Mouse (Mus musculus): ENCODE results near the gene Vps18. TPM values are rescaled to one million over a fixed set of nuclear protein-coding genes. Genes with fewer than 3 reads are reported as not detected.
A peak's percentile ranks its signal among the peaks of the same experiment; 100 is the strongest.

Vps18 gene
- 17.5 and 19.8 TPM in 2 replicates for polyA plus RNA-seq (2015; fragmentation: Nextera tagmentation; extraction: Ambion mirVana)

- WGBS, result under 1% methylated on average over 31 of the region's 31 CpGs
- Histone ChIP-seq H3K9ac (ENCODE audit: low read length) (peak within 1 kb of the TSS; percentile 88), H3K27me3 (ENCODE audit: control insufficient read depth, insufficient read depth, low read length) (no peaks in the 10 kb centered on the region), H3K4me1 (ENCODE audit: control insufficient read depth, insufficient read depth, low read length) (peaks cover 13% of the 10 kb centered on the region), H3K4me3 (replicated peaks; ENCODE audit: low read length) (peak within 1 kb of the TSS; percentile 68), H3K36me3 (ENCODE audit: control insufficient read depth, insufficient read depth, low read length) (peaks cover 12% of the 10 kb centered on the region; the same call in 1 of the 2 replicates), H3K27ac (ENCODE audit: low read length) (peak within 1 kb of the TSS; percentile 77), H3K9me3 (replicated peaks; ENCODE audit: control insufficient read depth, low read length) (no peaks in the 10 kb centered on the region), H3K4me2 (ENCODE audit: low read depth, low read length) (peak within 1 kb of the TSS; percentile 80)
- peak; percentile 96 for ATAC-seq (ENCODE audit: insufficient read depth, low FRiP score)
Observed at GRCm38 (mm10) chr2:119288270-119288882, at the start of gene Vps18. Vps18 (plus strand) TSS chr2:119288740.

GRCm38 (mm10) chr2:119240075-119240818, 48.3 kb upstream of the Vps18 start:
- H3K9me3 ChIP-seq (replicated peaks; ENCODE audit: control insufficient read depth, low read length), result no peaks in the 10 kb centered on the region
- WGBS, result 58% methylated on average over 4 of the region's 4 CpGs
- no peaks in the 10 kb centered on the region for H3K36me3 ChIP-seq (ENCODE audit: control insufficient read depth, insufficient read depth, low read length)
- peak overlapping the region; percentile 65 for H3K4me2 ChIP-seq (ENCODE audit: low read depth, low read length)
- H3K4me1 ChIP-seq (ENCODE audit: control insufficient read depth, insufficient read depth, low read length), result no peaks in the 10 kb centered on the region; the same call in 1 of the 2 replicates
- no peak for ATAC-seq (ENCODE audit: insufficient read depth, low FRiP score)
- peak overlapping the region; percentile 58; the same call in 1 of the 2 replicates for H3K9ac ChIP-seq (ENCODE audit: low read length)
- H3K4me3 ChIP-seq (replicated peaks; ENCODE audit: low read length), result peak overlapping the region; percentile 60
- H3K27ac ChIP-seq (ENCODE audit: low read length), result peak overlapping the region; percentile 61; the same call in 1 of the 2 replicates
- H3K27me3 ChIP-seq (ENCODE audit: control insufficient read depth, insufficient read depth, low read length), result peaks cover 31% of the 10 kb centered on the region

- Histone ChIP-seq H3K9ac (ENCODE audit: low read length) (no peak overlapping the region), H3K4me3 (replicated peaks; ENCODE audit: low read length) (no peak overlapping the region), H3K27ac (ENCODE audit: low read length) (no peak overlapping the region), H3K4me2 (ENCODE audit: low read depth, low read length) (0 out of 2 replicates have a peak overlapping the region, but pooled peaks have one; percentile 65), H3K9me3 (replicated peaks; ENCODE audit: control insufficient read depth, low read length) (no peaks in the 10 kb centered on the region), H3K36me3 (ENCODE audit: control insufficient read depth, insufficient read depth, low read length) (no peaks in the 10 kb centered on the region), H3K4me1 (ENCODE audit: control insufficient read depth, insufficient read depth, low read length) (no peaks in the 10 kb centered on the region; the same call in 1 of the 2 replicates), H3K27me3 (ENCODE audit: control insufficient read depth, insufficient read depth, low read length) (peaks cover 29% of the 10 kb centered on the region)
- WGBS, result 74% methylated on average over 4 of the region's 4 CpGs
- no peak for ATAC-seq (ENCODE audit: insufficient read depth, low FRiP score)
Observed at GRCm38 (mm10) chr2:119240819-119241186, 47.7 kb upstream of the Vps18 start.

- Histone ChIP-seq H3K27ac (ENCODE audit: low read length) (no peak overlapping the region), H3K9ac (ENCODE audit: low read length) (no peak overlapping the region), H3K4me3 (replicated peaks; ENCODE audit: low read length) (no peak overlapping the region), H3K36me3 (ENCODE audit: control insufficient read depth, insufficient read depth, low read length) (no peaks in the 10 kb centered on the region), H3K27me3 (ENCODE audit: control insufficient read depth, insufficient read depth, low read length) (peaks cover 11% of the 10 kb centered on the region), H3K9me3 (replicated peaks; ENCODE audit: control insufficient read depth, low read length) (no peaks in the 10 kb centered on the region), H3K4me1 (ENCODE audit: control insufficient read depth, insufficient read depth, low read length) (no peaks in the 10 kb centered on the region; the same call in 1 of the 2 replicates), H3K4me2 (ENCODE audit: low read depth, low read length) (no peak overlapping the region)
- WGBS, result 64% methylated on average over 9 of the region's 9 CpGs
- no peak for ATAC-seq (ENCODE audit: insufficient read depth, low FRiP score)
Observed at GRCm38 (mm10) chr2:119242548-119242947, 46.0 kb upstream of the Vps18 start.

GRCm38 (mm10) chr2:119245246-119245645, 43.3 kb upstream of the Vps18 start:
- no peak for ATAC-seq (ENCODE audit: insufficient read depth, low FRiP score)
- Histone ChIP-seq H3K4me1 (ENCODE audit: control insufficient read depth, insufficient read depth, low read length) (no peaks in the 10 kb centered on the region; the same call in 1 of the 2 replicates), H3K27me3 (ENCODE audit: control insufficient read depth, insufficient read depth, low read length) (no peaks in the 10 kb centered on the region), H3K27ac (ENCODE audit: low read length) (no peak overlapping the region), H3K9ac (ENCODE audit: low read length) (no peak overlapping the region), H3K4me3 (replicated peaks; ENCODE audit: low read length) (no peak overlapping the region), H3K36me3 (ENCODE audit: control insufficient read depth, insufficient read depth, low read length) (no peaks in the 10 kb centered on the region), H3K4me2 (ENCODE audit: low read depth, low read length) (no peak overlapping the region), H3K9me3 (replicated peaks; ENCODE audit: control insufficient read depth, low read length) (no peaks in the 10 kb centered on the region)
- 81% methylated on average over 7 of the region's 7 CpGs for whole genome bisulfite sequencing

- Histone ChIP-seq H3K9ac (ENCODE audit: low read length) (no peak overlapping the region), H3K4me2 (ENCODE audit: low read depth, low read length) (no peak overlapping the region), H3K27ac (ENCODE audit: low read length) (no peak overlapping the region), H3K4me3 (replicated peaks; ENCODE audit: low read length) (no peak overlapping the region), H3K9me3 (replicated peaks; ENCODE audit: control insufficient read depth, low read length) (no peaks in the 10 kb centered on the region), H3K27me3 (ENCODE audit: control insufficient read depth, insufficient read depth, low read length) (no peaks in the 10 kb centered on the region), H3K36me3 (ENCODE audit: control insufficient read depth, insufficient read depth, low read length) (no peaks in the 10 kb centered on the region), H3K4me1 (ENCODE audit: control insufficient read depth, insufficient read depth, low read length) (peaks cover 7% of the 10 kb centered on the region; the same call in 1 of the 2 replicates)
- ATAC-seq (ENCODE audit: insufficient read depth, low FRiP score), result no peak
- WGBS, result 83% methylated on average over 9 of the region's 9 CpGs
Observed at GRCm38 (mm10) chr2:119247904-119248303, 40.6 kb upstream of the Vps18 start.

GRCm38 (mm10) chr2:119249592-119250061, 38.9 kb upstream of the Vps18 start:
- WGBS, result 50% methylated on average over 4 of the region's 4 CpGs
- no peaks in the 10 kb centered on the region for H3K27me3 ChIP-seq (ENCODE audit: control insufficient read depth, insufficient read depth, low read length)

GRCm38 (mm10) chr2:119250377-119250776, 38.2 kb upstream of the Vps18 start:
- no peaks in the 10 kb centered on the region for H3K36me3 ChIP-seq (ENCODE audit: control insufficient read depth, insufficient read depth, low read length)
- H3K9me3 ChIP-seq (replicated peaks; ENCODE audit: control insufficient read depth, low read length), result no peaks in the 10 kb centered on the region
- H3K4me1 ChIP-seq (ENCODE audit: control insufficient read depth, insufficient read depth, low read length), result peaks cover 7% of the 10 kb centered on the region; the same call in 1 of the 2 replicates
- H3K27me3 ChIP-seq (ENCODE audit: control insufficient read depth, insufficient read depth, low read length), result no peaks in the 10 kb centered on the region
- H3K27ac ChIP-seq (ENCODE audit: low read length), result peak overlapping the region; percentile 73
- 52% methylated on average over 5 of the region's 5 CpGs for WGBS
- no peak overlapping the region for H3K4me3 ChIP-seq (replicated peaks; ENCODE audit: low read length)
- ATAC-seq (ENCODE audit: insufficient read depth, low FRiP score), result peak; percentile 25; the same call in 1 of the 2 replicates
- H3K9ac ChIP-seq (ENCODE audit: low read length), result no peak overlapping the region
- no peak overlapping the region for H3K4me2 ChIP-seq (ENCODE audit: low read depth, low read length)

More at GRCm38 (mm10) chr2:119249592-119250061, 38.9 kb upstream of the Vps18 start:
- no peak overlapping the region for H3K4me2 ChIP-seq (ENCODE audit: low read depth, low read length)
- peaks cover 7% of the 10 kb centered on the region; the same call in 1 of the 2 replicates for H3K4me1 ChIP-seq (ENCODE audit: control insufficient read depth, insufficient read depth, low read length)
- no peak overlapping the region for H3K9ac ChIP-seq (ENCODE audit: low read length)
- H3K36me3 ChIP-seq (ENCODE audit: control insufficient read depth, insufficient read depth, low read length), result no peaks in the 10 kb centered on the region
- peak overlapping the region; percentile 73 for H3K27ac ChIP-seq (ENCODE audit: low read length)
- peak; percentile 76 for ATAC-seq (ENCODE audit: insufficient read depth, low FRiP score)
- H3K4me3 ChIP-seq (replicated peaks; ENCODE audit: low read length), result no peak overlapping the region
- no peaks in the 10 kb centered on the region for H3K9me3 ChIP-seq (replicated peaks; ENCODE audit: control insufficient read depth, low read length)

All from stomach, embryonic 16.5 days (tissue).